Mouse (Mus musculus): ENCODE data around the gene Hist1h2bf. TPM values are rescaled to one million over a fixed set of nuclear protein-coding genes. Genes with fewer than 3 reads are reported as not detected.

Hist1h2bf gene
- polyA plus RNA-seq, 1 experiment: 3.1 TPM

Other genes starting within 250 kb of the Hist1h2bf start
- gene Zfp322a, start 205.0 kb downstream of the Hist1h2bf start, polyA plus RNA-seq (2012): 0.45 and 1.00 TPM in 2 replicates
- 10.5 and 13.8 TPM in 2 replicates for gene Abt1, start 150.3 kb downstream of the Hist1h2bf start, polyA plus RNA-seq (2012)
- not detected in 2 replicates for gene Btn1a1, start 108.3 kb downstream of the Hist1h2bf start, polyA plus RNA-seq (2012)
- gene Btn2a2, start 85.3 kb downstream of the Hist1h2bf start, polyA plus RNA-seq (2012): not detected in 2 replicates
- 33.5 and 38.6 TPM in 2 replicates for gene Hist1h4h, start 43.1 kb downstream of the Hist1h2bf start, polyA plus RNA-seq (2012)
- gene Hist1h2af, start 40.3 kb downstream of the Hist1h2bf start, polyA plus RNA-seq (2012): 81.4 and 86.9 TPM in 2 replicates
- gene Hist1h3g, start 38.8 kb downstream of the Hist1h2bf start, polyA plus RNA-seq (2012): 19.0 and 22.6 TPM in 2 replicates
- gene Hist1h2bh, start 30.8 kb downstream of the Hist1h2bf start, polyA plus RNA-seq (2012): 2.5 and 3.3 TPM in 2 replicates
- gene Hist1h3f, start 30.1 kb downstream of the Hist1h2bf start, polyA plus RNA-seq (2012): 5.5 and 6.8 TPM in 2 replicates
- gene Hist1h4f, start 22.5 kb downstream of the Hist1h2bf start, polyA plus RNA-seq (2012): 13.2 and 18.3 TPM in 2 replicates
- 0.77 and 1.7 TPM in 2 replicates for gene Hist1h1d, start 20.9 kb downstream of the Hist1h2bf start, polyA plus RNA-seq (2012)
- 18.9 and 21.1 TPM in 2 replicates for gene Hist1h3e, start 11.8 kb downstream of the Hist1h2bf start, polyA plus RNA-seq (2012)
- 16.2 and 16.7 TPM in 2 replicates for gene Hist1h2ae, start 3.0 kb downstream of the Hist1h2bf start, polyA plus RNA-seq (2012)
- 46.4 and 66.4 TPM in 2 replicates for gene Hist1h2bg, start 2.8 kb downstream of the Hist1h2bf start, polyA plus RNA-seq (2012)
- gene Hist1h2ad, start 185 bp upstream of the Hist1h2bf start, polyA plus RNA-seq (2012): 5.5 and 5.7 TPM in 2 replicates
- gene Hist1h3d, start 1.6 kb upstream of the Hist1h2bf start, polyA plus RNA-seq (2012): 6.4 and 7.1 TPM in 2 replicates
- gene Hist1h4d, start 7.4 kb upstream of the Hist1h2bf start, polyA plus RNA-seq (2012): 9.9 and 17.2 TPM in 2 replicates
- 0.79 and 1.1 TPM in 2 replicates for gene Hist1h2be, start 46.9 kb upstream of the Hist1h2bf start, polyA plus RNA-seq (2012)
- gene Hist1h1e, start 48.4 kb upstream of the Hist1h2bf start, polyA plus RNA-seq (2012): 9.0 and 14.7 TPM in 2 replicates
- gene Hist1h2ac, start 109.8 kb upstream of the Hist1h2bf start, polyA plus RNA-seq (2012): 7.2 TPM in 2 replicates
- gene Hist1h2bc, start 110.0 kb upstream of the Hist1h2bf start, polyA plus RNA-seq (2012): 66.3 and 70.6 TPM in 2 replicates
- 0.27 TPM in 1 of 2 replicates, not detected in the other for gene Hist1h1t, start 121.6 kb upstream of the Hist1h2bf start, polyA plus RNA-seq (2012)
- 4.5 and 10.6 TPM in 2 replicates for gene Hist1h4c, start 124.3 kb upstream of the Hist1h2bf start, polyA plus RNA-seq (2012)
- gene Hfe, start 136.7 kb upstream of the Hist1h2bf start, polyA plus RNA-seq (2012): 8.0 and 15.2 TPM in 2 replicates
- gene Hist1h1c, start 164.6 kb upstream of the Hist1h2bf start, polyA plus RNA-seq (2012): 100 and 116 TPM in 2 replicates
- gene Hist1h3c, start 171.4 kb upstream of the Hist1h2bf start, polyA plus RNA-seq (2012): 20.1 and 23.0 TPM in 2 replicates
- 11.2 and 22.3 TPM in 2 replicates for gene Hist1h2bb, start 172.5 kb upstream of the Hist1h2bf start, polyA plus RNA-seq (2012)
- gene Hist1h2ab, start 176.9 kb upstream of the Hist1h2bf start, polyA plus RNA-seq (2012): 17.6 and 35.4 TPM in 2 replicates
- 9.2 and 14.4 TPM in 2 replicates for gene Hist1h3b, start 178.1 kb upstream of the Hist1h2bf start, polyA plus RNA-seq (2012)
- gene Hist1h4b, start 182.8 kb upstream of the Hist1h2bf start, polyA plus RNA-seq (2012): 13.8 and 16.1 TPM in 2 replicates
- 16.8 and 23.1 TPM in 2 replicates for gene Hist1h4a, start 187.0 kb upstream of the Hist1h2bf start, polyA plus RNA-seq (2012)
- gene Hist1h3a, start 188.2 kb upstream of the Hist1h2bf start, polyA plus RNA-seq (2012): 21.7 and 27.6 TPM in 2 replicates
- gene Hist1h1a, start 189.5 kb upstream of the Hist1h2bf start, polyA plus RNA-seq (2012): 1.2 and 3.7 TPM in 2 replicates
- 0.08 TPM in 1 of 2 replicates, not detected in the other for gene Trim38, start 195.7 kb upstream of the Hist1h2bf start, polyA plus RNA-seq (2012)
- not detected in 2 replicates for gene Slc17a2, start 232.8 kb upstream of the Hist1h2bf start, polyA plus RNA-seq (2012)